Mouse (Mus musculus) hindbrain, postnatal 0 days (tissue): ENCODE measurements around the gene Polr3gl. TPM values are rescaled to one million over a fixed set of nuclear protein-coding genes. Genes with fewer than 3 reads are reported as not detected.
"Not testable (repeated sequence)": the region's sequence is repeated elsewhere in the genome, so short reads cannot be mapped to it uniquely, and the experiment has no call there.

Experiments used
- ATAC-seq: fragments of 200-750 bp; cut with Nextera tagmentation; 2 replicates; pipeline ENCODE4 v1.8.0; 2017; ENCODE audit warnings: mild to moderate bottlenecking, moderate TSS enrichment, moderate library complexity
- DNase-seq: peaks from one replicate; pipeline ENCODE4 v3.0.0-alpha.2; 2015; ENCODE audit warnings: low spot score
- H3K27ac ChIP-seq: fragments of 300-500 bp; sonication (generic); 2 replicates; pipeline ENCODE4 v1.5.1; 2014; ENCODE audit warnings: mild to moderate bottlenecking
- H3K27me3 ChIP-seq: fragments of 300-500 bp; sonication (generic); 2 replicates; pipeline ENCODE4 v1.6.1; 2014; ENCODE audit warnings: low read length, mixed read lengths; ENCODE audit not compliant: insufficient read depth
- H3K36me3 ChIP-seq: fragments of 300-500 bp; sonication (generic); 2 replicates; pipeline ENCODE4 v1.6.1; 2014; ENCODE audit warnings: low read length, mixed read lengths; ENCODE audit not compliant: insufficient read depth
- H3K4me1 ChIP-seq: fragments of 300-500 bp; sonication (generic); 2 replicates; pipeline ENCODE4 v1.6.1; 2014; ENCODE audit warnings: antibody characterized with exemption, low read length, mixed read lengths; ENCODE audit not compliant: insufficient read depth
- H3K4me2 ChIP-seq: fragments of 300-500 bp; sonication (generic); 2 replicates; pipeline ENCODE4 v1.6.1; 2014; ENCODE audit warnings: low read depth, mild to moderate bottlenecking, low read length, moderate library complexity, mixed read lengths
- H3K4me3 ChIP-seq: fragments of 300-500 bp; sonication (generic); 2 replicates; pipeline ENCODE4 v1.5.1; 2014; ENCODE audit warnings: low read length
- H3K9ac ChIP-seq: fragments of 300-500 bp; sonication (generic); replicated peaks from 2 replicates; pipeline ENCODE4 v1.6.1; 2014; ENCODE audit warnings: mild to moderate bottlenecking, low read length, moderate library complexity, mixed read lengths
- H3K9me3 ChIP-seq: fragments of 300-500 bp; sonication (generic); 2 replicates; pipeline ENCODE4 v1.6.1; 2016; ENCODE audit warnings: low read length, mixed read lengths
- CTCF ChIP-seq: IDR thresholded peaks from 2 replicates; pipeline ENCODE4 v1.5.1; 2016; ENCODE audit warnings: antibody characterized with exemption, control low read depth, low read depth
- WGBS: fragments of 180-500 bp; shearing (Covaris S2); extraction: QIAGEN DNeasy Blood & Tissue Kit; methylation state at CpG from one replicate; pipeline ENCODE4 v1.1.7; 2014; 5-methylcytosine and 5-hydroxymethylcytosine counted together
- polyA plus RNA-seq: library from polyadenylated mRNA; unstranded; fragments of >200 nt; fragmentation: Nextera tagmentation; extraction: Ambion mirVana; gene quantifications from 2 replicates; pipeline ENCODE4 v1.2.1, GENCODE M21; 2015
- total RNA-seq: library from RNA; depleted of rRNA; stranded (reverse); fragments of >200 nt; gene quantifications from 2 replicates; pipeline ENCODE4 v1.2.3, GENCODE M21; 2014

Gene Polr3gl
- total and polyA plus RNA-seq, 2 experiments from 2014 or later: 11.2 to 32.9 TPM

GRCm38 (mm10) chr3:96632058-96632457, 38.1 kb upstream of the Polr3gl start:
- no peak overlapping the region for H3K4me2 ChIP-seq
- H3K36me3 ChIP-seq: peaks cover 15% of the 10 kb centered on the region; the same call in 1 of the 2 replicates
- H3K4me1 ChIP-seq: peaks cover 13% of the 10 kb centered on the region; the same call in 1 of the 2 replicates
- H3K27ac ChIP-seq: no peak overlapping the region
- ATAC-seq: no peak
- DNase-seq: no peak
- no peaks in the 10 kb centered on the region for H3K27me3 ChIP-seq
- H3K9me3 ChIP-seq: no peaks in the 10 kb centered on the region
- H3K9ac ChIP-seq: no peak overlapping the region
- H3K4me3 ChIP-seq: no peak overlapping the region
- no peak for TF ChIP-seq CTCF

- Histone ChIP-seq H3K9me3 (no peaks in the 10 kb centered on the region), H3K9ac (peak within 1 kb of the TSS; percentile 69), H3K4me1 (peaks cover 7% of the 10 kb centered on the region; the same call in 1 of the 2 replicates), H3K4me2 (peak within 1 kb of the TSS; percentile 82), H3K36me3 (peaks cover 17% of the 10 kb centered on the region; the same call in 1 of the 2 replicates), H3K27ac (peak within 1 kb of the TSS; percentile 81), H3K4me3 (peak within 1 kb of the TSS; percentile 63), H3K27me3 (no peaks in the 10 kb centered on the region)
- peak; percentile 96 for ATAC-seq
- WGBS: under 1% methylated on average over 48 of the region's 48 CpGs
- TF ChIP-seq CTCF: no peak
- peak; percentile 100 for DNase-seq
These were observed 36.0 kb upstream of the Polr3gl start, which contains the start of gene Rbm8a for GRCm38 (mm10) chr3:96629729-96630600. Gene Rbm8a, plus strand, starts transcription at chr3:96629933.

- 97% methylated on average over 4 of the region's 4 CpGs for WGBS
- H3K36me3 ChIP-seq: peaks cover 40% of the 10 kb centered on the region; the same call in 1 of the 2 replicates
These were observed 29.2 kb upstream of the Polr3gl start for GRCm38 (mm10) chr3:96623201-96623600.

GRCm38 (mm10) chr3:96617941-96618340, 24.0 kb upstream of the Polr3gl start:
- Histone ChIP-seq H3K9ac (no peak overlapping the region), H3K4me2 (no peak overlapping the region), H3K4me3 (no peak overlapping the region), H3K9me3 (no peaks in the 10 kb centered on the region), H3K27me3 (no peaks in the 10 kb centered on the region), H3K4me1 (no peaks in the 10 kb centered on the region), H3K27ac (no peak overlapping the region), H3K36me3 (peaks cover 44% of the 10 kb centered on the region)
- DNase-seq: no peak
- ATAC-seq: no peak
- no peak for TF ChIP-seq CTCF
- 88% methylated on average over 3 of the region's 3 CpGs for WGBS

More at GRCm38 (mm10) chr3:96623201-96623600, 29.2 kb upstream of the Polr3gl start:
- H3K4me3 ChIP-seq: no peak overlapping the region
- no peak overlapping the region for H3K9ac ChIP-seq
- no peak for ATAC-seq
- TF ChIP-seq CTCF: no peak
- no peaks in the 10 kb centered on the region for H3K9me3 ChIP-seq
- no peak for DNase-seq
- no peaks in the 10 kb centered on the region for H3K27me3 ChIP-seq
- H3K4me2 ChIP-seq: no peak overlapping the region
- no peak overlapping the region for H3K27ac ChIP-seq
- H3K4me1 ChIP-seq: no peaks in the 10 kb centered on the region

- no peak for TF ChIP-seq CTCF
- no peak overlapping the region for H3K9ac ChIP-seq
- no peak overlapping the region for H3K27ac ChIP-seq
- DNase-seq: no peak
- 85% methylated on average over 4 of the region's 4 CpGs for WGBS
- H3K4me1 ChIP-seq: peaks cover 19% of the 10 kb centered on the region
- ATAC-seq: no peak
- H3K27me3 ChIP-seq: no peaks in the 10 kb centered on the region
- no peaks in the 10 kb centered on the region for H3K9me3 ChIP-seq
- no peak overlapping the region for H3K4me2 ChIP-seq
- no peak overlapping the region for H3K4me3 ChIP-seq
- no peaks in the 10 kb centered on the region for H3K36me3 ChIP-seq
These were observed 12.6 kb upstream of the Polr3gl start for GRCm38 (mm10) chr3:96606618-96607017.

- not testable (repeated sequence) for ATAC-seq, H3K27ac ChIP-seq, H3K4me3 ChIP-seq, H3K36me3 ChIP-seq, H3K9ac ChIP-seq, DNase-seq, H3K27me3 ChIP-seq, H3K9me3 ChIP-seq, H3K4me2 ChIP-seq
- H3K4me1 ChIP-seq: peaks cover 19% of the 10 kb centered on the region
- 86% methylated on average over 3 of the region's 4 CpGs for WGBS
These were observed 12.0 kb upstream of the Polr3gl start for GRCm38 (mm10) chr3:96606007-96606406.

- TF ChIP-seq CTCF: no peak
- peak overlapping the region; percentile 83 for H3K4me3 ChIP-seq
- ATAC-seq (no peak), DNase-seq (peak; percentile 83)
- H3K36me3 ChIP-seq: no peaks in the 10 kb centered on the region
- H3K27me3 ChIP-seq: no peaks in the 10 kb centered on the region
- H3K4me2 ChIP-seq: peak overlapping the region; percentile 74
- peak overlapping the region; percentile 95 for H3K27ac ChIP-seq
- 14% methylated on average over 5 of the region's 5 CpGs for WGBS
- H3K9me3 ChIP-seq: no peaks in the 10 kb centered on the region
- H3K9ac ChIP-seq: peak overlapping the region; percentile 83
- H3K4me1 ChIP-seq: peaks cover 27% of the 10 kb centered on the region
These were observed 9.3 kb upstream of the Polr3gl start for GRCm38 (mm10) chr3:96603311-96603710.
